Mouse (Mus musculus): Measurements from ENCODE around the gene Rfc2. TPM values are rescaled to one million over a fixed set of nuclear protein-coding genes. Genes with fewer than 3 reads are reported as not detected.

Gene Rfc2
- polyA plus RNA-seq, 1 experiment from 2014 or later = 224 TPM

- H3K4me2 ChIP-seq (ENCODE audit: low read depth, low read length) = no peak overlapping the region
- no peaks in the 10 kb centered on the region for H3K4me1 ChIP-seq (ENCODE audit: control insufficient read depth, insufficient read depth, low read length)
- no peaks in the 10 kb centered on the region for H3K9me3 ChIP-seq (replicated peaks; ENCODE audit: control insufficient read depth, low read length)
- H3K9ac ChIP-seq (ENCODE audit: low read length) = no peak overlapping the region
- ATAC-seq (replicated peaks; ENCODE audit: extremely low read depth, insufficient read depth, low FRiP score) = no peak
- H3K4me3 ChIP-seq (ENCODE audit: low read length) = no peak overlapping the region
- no peaks in the 10 kb centered on the region for H3K27me3 ChIP-seq (ENCODE audit: control insufficient read depth, insufficient read depth, low read length)
- 54% methylated on average over 8 of the region's 8 CpGs for WGBS
- no peak overlapping the region for H3K27ac ChIP-seq (ENCODE audit: low read length)
- peaks cover 7% of the 10 kb centered on the region; the same call in 1 of the 2 replicates for H3K36me3 ChIP-seq (ENCODE audit: control insufficient read depth, insufficient read depth)
Measured at GRCm38 (mm10) chr5:134611810-134612521, 30.8 kb downstream of the Rfc2 start.

GRCm38 (mm10) chr5:134613727-134614126 lies 32.6 kb downstream of the Rfc2 start:
- no peak for ATAC-seq (replicated peaks; ENCODE audit: extremely low read depth, insufficient read depth, low FRiP score)
- no peaks in the 10 kb centered on the region for H3K9me3 ChIP-seq (replicated peaks; ENCODE audit: control insufficient read depth, low read length)
- WGBS = 75% methylated on average over 9 of the region's 9 CpGs

GRCm38 (mm10) chr5:134614296-134614695 lies 33.1 kb downstream of the Rfc2 start:
- 86% methylated on average over 8 of the region's 8 CpGs for WGBS
- Histone ChIP-seq H3K9me3 (replicated peaks; ENCODE audit: control insufficient read depth, low read length) (no peaks in the 10 kb centered on the region), H3K4me2 (ENCODE audit: low read depth, low read length) (no peak overlapping the region), H3K4me1 (ENCODE audit: control insufficient read depth, insufficient read depth, low read length) (no peaks in the 10 kb centered on the region), H3K4me3 (ENCODE audit: low read length) (no peak overlapping the region), H3K9ac (ENCODE audit: low read length) (no peak overlapping the region), H3K27me3 (ENCODE audit: control insufficient read depth, insufficient read depth, low read length) (no peaks in the 10 kb centered on the region), H3K27ac (ENCODE audit: low read length) (no peak overlapping the region), H3K36me3 (ENCODE audit: control insufficient read depth, insufficient read depth) (peaks cover 21% of the 10 kb centered on the region)
- ATAC-seq (replicated peaks; ENCODE audit: extremely low read depth, insufficient read depth, low FRiP score) = no peak

More at GRCm38 (mm10) chr5:134613727-134614126, 32.6 kb downstream of the Rfc2 start:
- H3K36me3 ChIP-seq (ENCODE audit: control insufficient read depth, insufficient read depth) = peaks cover 17% of the 10 kb centered on the region
- H3K4me2 ChIP-seq (ENCODE audit: low read depth, low read length) = no peak overlapping the region
- H3K27ac ChIP-seq (ENCODE audit: low read length) = no peak overlapping the region
- H3K4me1 ChIP-seq (ENCODE audit: control insufficient read depth, insufficient read depth, low read length) = no peaks in the 10 kb centered on the region
- no peak overlapping the region for H3K9ac ChIP-seq (ENCODE audit: low read length)
- H3K4me3 ChIP-seq (ENCODE audit: low read length) = no peak overlapping the region
- H3K27me3 ChIP-seq (ENCODE audit: control insufficient read depth, insufficient read depth, low read length) = no peaks in the 10 kb centered on the region

GRCm38 (mm10) chr5:134614802-134615201 lies 33.6 kb downstream of the Rfc2 start, which contains the start of gene Lat2:
Gene Lat2, minus strand, starts transcription at chr5:134615025.
- no peak within 1 kb of the TSS for H3K4me2 ChIP-seq (ENCODE audit: low read depth, low read length)
- H3K9me3 ChIP-seq (replicated peaks; ENCODE audit: control insufficient read depth, low read length) = no peaks in the 10 kb centered on the region
- peaks cover 25% of the 10 kb centered on the region for H3K36me3 ChIP-seq (ENCODE audit: control insufficient read depth, insufficient read depth)
- no peaks in the 10 kb centered on the region for H3K4me1 ChIP-seq (ENCODE audit: control insufficient read depth, insufficient read depth, low read length)
- 78% methylated on average over 7 of the region's 7 CpGs for WGBS
- H3K4me3 ChIP-seq (ENCODE audit: low read length) = no peak within 1 kb of the TSS
- no peak within 1 kb of the TSS; the same call in 1 of the 2 replicates for H3K27ac ChIP-seq (ENCODE audit: low read length)
- no peak within 1 kb of the TSS for H3K9ac ChIP-seq (ENCODE audit: low read length)
- no peak for ATAC-seq (replicated peaks; ENCODE audit: extremely low read depth, insufficient read depth, low FRiP score)
- no peaks in the 10 kb centered on the region for H3K27me3 ChIP-seq (ENCODE audit: control insufficient read depth, insufficient read depth, low read length)

- WGBS = 82% methylated on average over 8 of the region's 8 CpGs
- ATAC-seq (replicated peaks; ENCODE audit: extremely low read depth, insufficient read depth, low FRiP score) = no peak
- H3K4me2 ChIP-seq (ENCODE audit: low read depth, low read length) = no peak overlapping the region
- H3K4me1 ChIP-seq (ENCODE audit: control insufficient read depth, insufficient read depth, low read length) = peaks cover 2% of the 10 kb centered on the region; the same call in 1 of the 2 replicates
- no peak overlapping the region; the same call in 1 of the 2 replicates for H3K27ac ChIP-seq (ENCODE audit: low read length)
- H3K27me3 ChIP-seq (ENCODE audit: control insufficient read depth, insufficient read depth, low read length) = no peaks in the 10 kb centered on the region
- peaks cover 31% of the 10 kb centered on the region for H3K36me3 ChIP-seq (ENCODE audit: control insufficient read depth, insufficient read depth)
- no peaks in the 10 kb centered on the region for H3K9me3 ChIP-seq (replicated peaks; ENCODE audit: control insufficient read depth, low read length)
- H3K9ac ChIP-seq (ENCODE audit: low read length) = no peak overlapping the region
- H3K4me3 ChIP-seq (ENCODE audit: low read length) = no peak overlapping the region
Measured at GRCm38 (mm10) chr5:134615380-134615779, 34.2 kb downstream of the Rfc2 start.

- Histone ChIP-seq H3K4me3 (ENCODE audit: low read length) (no peak overlapping the region), H3K27me3 (ENCODE audit: control insufficient read depth, insufficient read depth, low read length) (no peaks in the 10 kb centered on the region), H3K36me3 (ENCODE audit: control insufficient read depth, insufficient read depth) (peaks cover 35% of the 10 kb centered on the region), H3K27ac (ENCODE audit: low read length) (no peak overlapping the region; the same call in 1 of the 2 replicates), H3K4me1 (ENCODE audit: control insufficient read depth, insufficient read depth, low read length) (peaks cover 5% of the 10 kb centered on the region; the same call in 1 of the 2 replicates), H3K9ac (ENCODE audit: low read length) (no peak overlapping the region), H3K9me3 (replicated peaks; ENCODE audit: control insufficient read depth, low read length) (no peaks in the 10 kb centered on the region), H3K4me2 (ENCODE audit: low read depth, low read length) (no peak overlapping the region)
- ATAC-seq (replicated peaks; ENCODE audit: extremely low read depth, insufficient read depth, low FRiP score) = no peak
- 59% methylated on average over 4 of the region's 4 CpGs for WGBS
Measured at GRCm38 (mm10) chr5:134615780-134616179, 34.6 kb downstream of the Rfc2 start.

GRCm38 (mm10) chr5:134617071-134617470 lies 35.9 kb downstream of the Rfc2 start:
- ATAC-seq (replicated peaks; ENCODE audit: extremely low read depth, insufficient read depth, low FRiP score) = no peak
- no peak overlapping the region for H3K4me3 ChIP-seq (ENCODE audit: low read length)
- no peak overlapping the region for H3K9ac ChIP-seq (ENCODE audit: low read length)
- H3K27me3 ChIP-seq (ENCODE audit: control insufficient read depth, insufficient read depth, low read length) = no peaks in the 10 kb centered on the region
- H3K36me3 ChIP-seq (ENCODE audit: control insufficient read depth, insufficient read depth) = peaks cover 47% of the 10 kb centered on the region
- H3K4me1 ChIP-seq (ENCODE audit: control insufficient read depth, insufficient read depth, low read length) = peaks cover 5% of the 10 kb centered on the region; the same call in 1 of the 2 replicates
- WGBS = 56% methylated on average over 3 of the region's 3 CpGs
- H3K27ac ChIP-seq (ENCODE audit: low read length) = no peak overlapping the region
- H3K9me3 ChIP-seq (replicated peaks; ENCODE audit: control insufficient read depth, low read length) = no peaks in the 10 kb centered on the region
- no peak overlapping the region for H3K4me2 ChIP-seq (ENCODE audit: low read depth, low read length)

GRCm38 (mm10) chr5:134620457-134620856 lies 39.3 kb downstream of the Rfc2 start:
- no peak overlapping the region for H3K4me2 ChIP-seq (ENCODE audit: low read depth, low read length)
- no peaks in the 10 kb centered on the region for H3K9me3 ChIP-seq (replicated peaks; ENCODE audit: control insufficient read depth, low read length)
- no peak for ATAC-seq (replicated peaks; ENCODE audit: extremely low read depth, insufficient read depth, low FRiP score)
- no peak overlapping the region for H3K9ac ChIP-seq (ENCODE audit: low read length)
- 0 out of 2 replicates have a peak overlapping the region, but pooled peaks have one; percentile 9 for H3K27ac ChIP-seq (ENCODE audit: low read length)
- H3K4me3 ChIP-seq (ENCODE audit: low read length) = no peak overlapping the region
- H3K27me3 ChIP-seq (ENCODE audit: control insufficient read depth, insufficient read depth, low read length) = no peaks in the 10 kb centered on the region
- peaks cover 5% of the 10 kb centered on the region; the same call in 1 of the 2 replicates for H3K4me1 ChIP-seq (ENCODE audit: control insufficient read depth, insufficient read depth, low read length)
- H3K36me3 ChIP-seq (ENCODE audit: control insufficient read depth, insufficient read depth) = peaks cover 74% of the 10 kb centered on the region
- WGBS = 84% methylated on average over 9 of the region's 9 CpGs

- no peaks in the 10 kb centered on the region for H3K27me3 ChIP-seq (ENCODE audit: control insufficient read depth, insufficient read depth, low read length)
- H3K4me1 ChIP-seq (ENCODE audit: control insufficient read depth, insufficient read depth, low read length) = peaks cover 5% of the 10 kb centered on the region; the same call in 1 of the 2 replicates
- no peak overlapping the region for H3K27ac ChIP-seq (ENCODE audit: low read length)
- ATAC-seq (replicated peaks; ENCODE audit: extremely low read depth, insufficient read depth, low FRiP score) = no peak
- 84% methylated on average over 16 of the region's 16 CpGs for WGBS
- no peak overlapping the region for H3K4me3 ChIP-seq (ENCODE audit: low read length)
- peaks cover 76% of the 10 kb centered on the region for H3K36me3 ChIP-seq (ENCODE audit: control insufficient read depth, insufficient read depth)
- no peak overlapping the region for H3K9ac ChIP-seq (ENCODE audit: low read length)
- no peak overlapping the region for H3K4me2 ChIP-seq (ENCODE audit: low read depth, low read length)
- no peaks in the 10 kb centered on the region for H3K9me3 ChIP-seq (replicated peaks; ENCODE audit: control insufficient read depth, low read length)
Measured at GRCm38 (mm10) chr5:134621099-134621640, 40.0 kb downstream of the Rfc2 start.
